Mouse (Mus musculus): ENCODE measurements around the gene Akap13. TPM values are rescaled to one million over a fixed set of nuclear protein-coding genes. Genes with fewer than 3 reads are reported as not detected.

Akap13 gene
- polyA plus RNA-seq, 2 experiments from 2014 or later, result 266 to 304 TPM

DNA sequence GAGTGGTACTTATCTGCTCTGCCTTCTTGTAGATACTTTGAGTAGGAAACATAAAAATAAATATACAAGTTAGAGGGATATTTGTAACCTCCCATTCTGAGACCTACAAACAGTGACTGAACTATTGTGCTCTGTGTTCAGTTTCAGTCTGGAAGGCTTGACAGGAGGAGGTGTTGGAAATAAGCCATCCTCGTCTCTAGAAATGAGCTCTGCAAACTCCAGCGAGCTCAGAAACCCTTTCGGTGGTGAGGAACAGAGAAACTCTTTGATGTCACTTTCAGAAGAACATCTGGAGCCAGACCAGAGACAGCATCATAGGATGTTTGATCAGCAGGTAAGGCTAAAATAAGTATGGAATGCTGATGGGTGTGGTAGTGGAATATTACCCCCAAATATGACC lies 229.6 kb downstream of the Akap13 start:
- ATAC-seq, result no peak

DNA sequence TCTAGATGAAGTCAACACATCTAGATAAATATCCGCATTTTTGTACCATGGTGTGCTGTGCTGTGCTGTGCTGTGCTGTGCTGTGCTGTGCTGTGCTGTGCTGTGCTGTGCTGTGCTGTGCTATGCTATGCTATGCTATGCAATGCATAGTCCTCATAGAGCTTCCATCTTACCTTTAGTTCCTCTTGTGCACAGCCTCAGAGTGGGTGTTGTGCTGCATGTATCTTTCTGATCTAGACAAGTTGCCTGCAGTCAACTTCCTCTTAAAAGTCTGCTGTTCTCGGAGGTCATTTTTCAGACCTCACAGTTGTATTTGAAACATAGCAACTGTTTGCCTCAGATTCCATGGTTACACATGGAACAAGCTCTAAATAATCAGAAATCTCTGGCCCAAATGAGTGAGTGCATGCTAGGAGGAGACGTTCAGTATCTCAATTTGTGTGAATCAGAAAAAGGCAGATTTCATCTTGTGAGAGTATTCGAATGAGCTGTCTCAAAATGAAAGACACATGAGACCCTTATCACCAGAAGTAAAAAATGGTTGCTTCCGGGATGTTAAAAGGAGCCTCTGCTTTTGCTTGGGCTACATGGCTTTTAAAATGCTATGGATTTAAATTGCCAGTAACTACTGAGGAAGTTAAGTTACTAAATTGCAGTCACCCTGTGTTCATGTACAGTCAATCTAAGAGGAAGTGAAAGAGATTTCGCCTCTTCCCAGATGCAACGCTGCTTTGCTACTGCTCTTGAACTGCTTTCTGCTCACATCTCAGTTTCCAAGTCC lies 230.9 kb downstream of the Akap13 start:
- peak; percentile 67 for ATAC-seq

DNA sequence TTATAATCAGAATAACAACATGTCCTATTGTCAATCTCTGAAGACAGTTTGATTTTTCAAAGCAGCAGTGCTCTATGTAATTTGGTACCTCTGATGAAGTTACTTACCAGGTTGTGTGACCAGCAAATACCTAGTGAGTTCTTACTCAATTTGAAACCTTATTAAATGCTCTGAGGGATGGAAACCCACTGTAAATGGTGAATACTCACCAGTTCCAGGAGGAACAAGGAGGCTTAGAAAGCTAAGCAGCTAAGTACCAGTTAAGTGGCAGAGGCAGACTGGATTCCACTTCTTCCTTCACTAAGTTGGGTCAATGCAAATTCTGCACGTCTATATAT lies 231.5 kb downstream of the Akap13 start:
- no peak for ATAC-seq

DNA sequence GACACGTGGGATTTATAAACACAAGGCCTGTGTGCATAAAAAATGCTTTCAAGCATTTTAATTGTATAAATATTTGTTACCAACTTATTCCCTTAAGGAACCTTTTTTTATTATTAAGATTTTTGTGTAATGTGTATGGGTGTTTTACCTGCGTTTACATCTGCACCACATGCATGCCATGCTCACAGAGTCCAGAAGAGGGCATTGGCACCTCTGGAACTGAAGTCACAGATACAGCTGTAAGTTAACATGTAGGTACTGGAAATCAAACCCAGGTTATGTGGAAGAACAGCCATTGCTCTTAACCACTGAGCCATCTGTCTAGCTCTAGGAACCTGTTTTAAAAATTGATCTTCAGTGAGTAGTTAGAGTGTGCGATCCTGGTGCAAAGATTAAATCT lies 232.8 kb downstream of the Akap13 start:
- ATAC-seq, result no peak

DNA sequence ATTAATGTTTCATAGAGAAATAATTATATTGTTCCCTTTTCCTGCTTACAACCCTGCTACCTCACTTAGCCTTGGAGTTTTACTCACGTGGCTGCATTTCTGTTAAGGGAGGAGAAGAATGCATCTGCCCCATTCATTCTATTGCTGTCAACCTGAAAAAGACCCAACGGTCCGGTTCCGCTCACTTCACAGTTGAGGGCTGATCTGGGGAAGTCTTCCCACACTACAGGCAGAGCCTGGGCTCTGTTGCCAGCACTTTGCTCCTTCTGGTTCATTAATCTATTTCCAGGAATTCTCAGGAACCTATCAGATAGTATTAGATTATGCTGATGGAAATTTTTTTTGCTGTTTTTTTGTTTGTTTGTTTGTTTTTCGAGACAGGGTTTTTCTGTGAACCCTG lies 239.4 kb downstream of the Akap13 start:
- no peak for ATAC-seq

DNA sequence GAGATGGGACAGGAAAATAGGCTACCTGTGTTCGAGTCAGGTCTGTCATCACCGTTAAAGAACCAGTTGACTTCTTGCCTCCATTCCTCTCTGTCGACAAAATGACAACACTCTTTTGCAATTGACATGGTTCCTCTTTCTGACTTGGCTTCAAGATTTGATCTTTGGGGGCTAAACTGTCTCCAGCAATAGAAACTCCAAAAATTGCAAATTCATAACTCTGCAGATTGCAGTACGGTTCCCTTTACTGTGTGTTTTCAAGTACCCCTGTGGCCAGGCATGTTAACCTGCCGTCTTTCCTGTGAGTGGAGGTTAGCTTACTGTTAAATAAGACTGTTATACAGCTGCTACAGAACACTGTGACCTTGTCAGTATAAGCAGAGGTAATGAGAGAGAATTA lies 244.5 kb downstream of the Akap13 start:
- ATAC-seq, result no peak

DNA sequence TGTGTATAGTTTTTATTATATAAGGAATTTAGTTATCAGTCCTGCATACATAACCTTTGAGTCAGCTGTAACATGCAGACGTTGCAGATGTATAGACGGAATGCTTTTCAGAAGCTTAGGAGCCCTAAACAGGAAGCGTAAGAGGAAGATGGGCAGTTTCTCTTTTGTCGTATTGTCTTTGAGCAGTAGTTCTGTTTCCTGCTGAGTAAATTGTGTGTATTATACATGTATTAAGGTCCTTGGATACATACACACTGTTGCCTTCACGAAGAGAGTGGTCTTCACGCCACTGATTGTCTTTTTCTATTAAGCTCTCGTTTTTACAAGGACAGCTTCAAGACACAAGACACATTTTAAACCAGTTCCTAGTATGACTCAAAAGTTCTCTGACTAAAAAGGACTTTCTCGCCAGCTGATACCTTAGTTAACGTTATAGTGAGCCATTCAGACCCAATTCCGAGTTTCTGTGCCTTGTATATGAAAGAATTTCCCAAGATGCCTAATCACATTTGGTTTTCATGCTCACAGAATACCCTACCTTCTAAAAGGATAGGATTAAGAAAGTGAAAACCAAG lies 245.5 kb downstream of the Akap13 start:
- ATAC-seq, result peak; percentile 10

DNA sequence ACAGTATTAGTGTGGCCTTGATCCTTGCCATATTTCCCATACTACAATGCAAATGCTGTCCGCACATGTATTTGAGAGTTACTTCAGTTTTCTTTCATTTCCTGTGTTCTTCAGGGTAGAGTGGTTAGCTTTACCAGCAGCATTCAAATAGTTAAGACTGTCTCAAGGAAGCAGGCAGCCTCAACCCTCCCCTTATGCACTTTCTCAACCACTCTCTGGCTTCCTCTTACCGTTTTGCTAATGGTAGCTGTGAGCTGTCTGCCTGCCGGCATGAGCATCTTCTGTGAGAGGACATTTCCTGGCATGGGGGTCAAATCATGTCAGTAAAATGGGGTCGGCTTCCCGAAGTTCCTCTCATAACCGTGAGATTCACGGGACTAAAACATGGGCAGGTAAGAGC lies 246.4 kb downstream of the Akap13 start:
- ATAC-seq, result peak; percentile 79

DNA sequence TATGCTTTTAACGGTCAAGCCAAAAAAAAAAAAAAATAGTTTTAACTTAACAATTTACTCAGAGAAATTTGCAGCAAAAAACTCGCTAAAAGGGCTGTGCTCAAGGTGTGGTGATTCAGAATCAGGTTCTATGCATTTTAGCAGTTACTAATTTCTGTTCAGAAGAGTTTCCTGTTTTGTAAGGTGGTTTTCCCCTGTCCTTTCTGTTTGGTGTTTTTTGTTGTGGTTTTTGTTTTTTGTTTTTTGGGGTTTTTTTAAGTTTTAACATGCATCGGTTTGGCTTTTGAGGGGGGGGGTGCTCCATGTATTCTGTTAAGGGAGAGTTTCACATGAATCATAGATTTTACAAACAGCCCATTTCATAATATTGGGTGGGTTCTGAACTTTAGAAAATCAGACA lies 247.0 kb downstream of the Akap13 start:
- ATAC-seq, result peak; percentile 54

DNA sequence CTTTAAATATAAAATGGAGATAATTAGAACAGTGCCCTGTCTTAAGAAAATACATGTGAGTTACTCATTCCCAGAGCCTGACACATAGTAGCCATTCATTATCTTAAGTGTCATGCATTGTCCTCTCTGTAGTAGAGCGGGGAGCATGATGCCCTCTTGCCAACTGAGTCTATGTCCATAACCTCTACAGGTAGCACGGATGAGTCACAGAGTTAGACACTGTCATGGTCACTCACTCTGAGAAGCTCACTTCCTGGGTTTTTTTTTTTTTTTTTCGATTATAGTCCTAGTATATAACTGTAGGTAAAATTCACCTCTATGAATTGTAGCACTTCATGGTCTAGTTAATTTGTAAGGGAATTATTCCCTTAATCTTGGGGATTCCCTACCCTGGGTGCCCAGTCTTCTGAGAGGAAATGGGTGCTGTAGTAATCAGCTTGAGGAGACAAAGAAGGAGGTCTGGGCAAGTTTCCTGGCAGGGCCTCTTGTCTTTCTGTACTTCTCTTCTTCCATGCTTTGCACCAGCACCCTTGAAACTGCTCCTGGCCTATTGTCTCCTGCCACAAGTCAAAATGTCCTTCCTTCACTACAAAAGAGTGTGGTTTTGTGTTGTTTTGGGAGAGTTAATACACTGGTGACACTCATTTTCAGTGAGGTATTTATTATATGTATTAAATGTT lies 247.8 kb downstream of the Akap13 start:
- peak; percentile 12 for ATAC-seq

DNA sequence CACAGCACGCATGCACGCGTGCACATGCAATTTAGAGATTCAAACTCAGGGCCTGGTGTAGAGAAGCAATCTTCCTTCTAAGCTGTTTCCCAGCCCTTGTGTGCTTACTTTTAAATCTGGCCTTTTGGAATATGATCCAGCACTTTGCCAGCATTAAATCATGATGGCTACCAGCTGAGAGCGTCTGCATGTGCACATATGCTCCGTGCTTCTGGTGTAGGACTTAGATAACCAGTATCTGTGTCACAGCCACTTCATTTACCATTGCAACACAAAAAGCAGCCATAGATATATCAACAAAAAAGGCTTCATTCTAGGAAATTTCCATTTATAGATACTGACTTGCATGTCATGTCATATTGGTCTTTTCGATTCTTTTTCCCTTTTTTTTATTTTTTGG lies 249.5 kb downstream of the Akap13 start:
- ATAC-seq, result no peak

DNA sequence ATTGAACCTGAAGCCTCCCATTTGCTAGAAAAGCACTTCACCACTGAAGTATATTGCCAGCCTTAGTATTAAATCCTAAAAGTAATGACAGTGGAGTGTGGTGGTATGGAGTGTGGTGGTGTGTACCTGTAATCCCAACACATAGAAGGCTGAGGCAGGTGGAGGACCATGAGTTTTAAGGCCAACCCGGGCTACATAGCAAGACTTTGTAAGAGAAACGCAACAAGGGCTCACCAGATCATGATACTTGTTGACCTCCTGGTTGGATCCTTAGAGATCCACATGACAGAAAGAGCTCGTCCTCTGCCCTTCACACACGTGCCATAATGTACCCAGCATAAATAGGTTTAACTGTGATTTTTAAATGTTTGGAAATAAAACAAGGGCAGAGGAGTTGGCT lies 254.6 kb downstream of the Akap13 start:
- no peak for ATAC-seq

DNA sequence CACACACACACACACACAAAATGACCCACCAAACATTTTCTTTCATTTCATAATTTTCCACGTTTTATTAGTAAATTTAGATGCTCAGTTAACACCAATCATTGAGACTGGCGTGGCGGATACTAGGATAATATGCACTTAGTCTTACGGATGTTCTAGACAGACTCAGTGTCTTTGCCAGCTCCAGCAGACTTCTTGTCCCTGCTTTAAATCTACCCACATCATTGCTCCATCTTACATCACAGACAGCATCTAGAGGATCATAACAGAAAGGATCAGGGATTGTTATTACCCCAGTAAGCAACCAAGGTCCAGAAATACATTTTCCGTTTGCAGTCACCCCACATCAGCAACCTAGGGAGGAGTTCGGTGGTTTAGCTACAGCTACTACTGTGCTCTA lies 255.6 kb downstream of the Akap13 start:
- ATAC-seq, result no peak

DNA sequence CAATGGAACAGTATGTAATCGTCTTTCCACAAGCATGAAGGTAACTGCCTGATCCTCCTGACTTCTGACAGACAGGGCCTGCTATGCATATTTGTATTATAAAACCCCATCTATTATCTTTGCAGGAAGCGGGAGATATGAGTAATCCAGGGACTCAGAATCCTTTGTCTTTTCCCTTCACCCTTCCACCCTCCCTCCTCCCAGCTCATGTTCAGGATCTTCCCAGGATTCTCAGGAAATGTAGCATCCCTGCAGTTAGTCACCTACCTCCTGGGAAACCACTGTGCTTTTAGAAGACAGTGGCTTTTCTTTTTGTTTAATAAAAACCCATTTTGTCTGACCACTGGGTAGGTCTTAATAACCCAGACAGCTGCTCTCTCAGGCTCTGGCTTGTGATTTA lies 256.1 kb downstream of the Akap13 start:
- ATAC-seq, result no peak

DNA sequence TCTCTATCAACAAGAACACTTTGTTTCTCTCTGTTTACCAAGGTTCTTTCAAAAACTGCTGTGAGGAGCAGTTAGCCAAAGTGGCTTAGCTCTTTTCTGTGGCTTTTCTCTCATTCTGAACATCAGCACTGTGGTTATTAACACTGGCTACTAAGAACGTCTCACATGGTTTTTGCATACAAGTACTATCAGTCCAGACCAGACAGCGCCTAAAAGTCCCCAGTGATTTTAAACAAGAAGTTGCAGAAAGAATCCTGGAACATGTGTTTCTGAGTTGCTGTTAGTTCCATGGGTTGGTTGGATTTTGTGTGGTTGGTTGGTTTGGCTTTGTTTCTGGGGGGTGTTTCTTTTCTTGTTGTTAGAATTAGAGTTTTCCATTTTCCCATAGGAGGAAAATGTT lies 257.5 kb downstream of the Akap13 start:
- ATAC-seq, result no peak

DNA sequence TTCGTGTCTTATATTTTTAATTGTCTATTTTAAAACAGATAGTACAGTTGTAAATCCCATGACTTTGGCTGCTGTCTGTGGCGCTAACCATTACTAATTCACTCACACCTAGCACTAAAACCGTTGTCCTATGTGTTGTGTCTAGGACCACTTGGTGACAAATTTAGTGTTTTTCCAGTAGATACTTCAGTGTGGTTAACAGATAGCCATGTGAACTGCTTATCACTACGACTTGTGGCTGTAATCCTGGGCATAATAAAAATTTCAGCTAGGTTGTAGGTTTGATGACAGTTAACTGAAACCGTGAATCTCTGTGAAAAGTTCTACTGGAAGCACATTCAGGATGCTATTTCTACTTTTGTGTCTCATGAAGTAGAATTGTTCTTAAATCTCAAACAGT lies 258.6 kb downstream of the Akap13 start:
- ATAC-seq, result no peak

DNA sequence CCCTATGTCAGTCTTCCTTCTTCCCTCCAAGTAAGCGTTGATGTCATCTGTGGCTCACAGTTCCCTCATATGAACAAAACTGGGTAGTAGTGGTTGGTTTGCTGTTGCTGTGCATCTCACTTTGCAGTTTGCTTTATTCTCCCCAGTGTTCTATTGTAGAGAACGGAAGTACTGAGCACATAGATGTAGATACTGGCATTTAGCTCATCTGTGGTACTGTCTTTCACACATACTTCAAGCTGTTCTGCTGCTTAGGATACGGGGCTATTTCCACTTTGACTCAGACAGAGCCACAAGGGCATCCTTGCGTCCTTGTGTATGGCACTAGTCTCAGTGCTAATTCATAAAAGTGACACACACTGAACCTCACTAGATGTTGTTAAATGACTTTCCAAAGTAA lies 259.7 kb downstream of the Akap13 start:
- peak; percentile 62 for ATAC-seq

DNA sequence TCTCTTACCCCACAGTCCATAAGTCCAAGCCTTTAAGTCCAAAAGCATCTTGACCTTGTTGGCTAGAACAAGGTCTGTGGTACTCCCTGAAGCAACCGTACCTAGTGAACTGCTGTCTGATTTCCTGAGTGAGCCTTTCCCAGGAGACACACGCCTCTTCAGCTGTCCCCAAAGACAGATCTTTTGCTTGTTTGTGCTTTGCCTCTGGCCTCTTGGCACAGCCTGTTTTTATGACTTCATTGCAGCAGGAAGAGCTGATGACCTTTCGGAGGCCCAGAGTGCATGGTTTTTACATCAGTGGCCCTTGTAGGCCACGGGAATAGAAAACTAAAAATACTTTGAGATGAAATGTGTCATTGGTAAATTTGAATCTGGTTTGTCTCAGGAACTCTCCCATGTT lies 260.6 kb downstream of the Akap13 start:
- ATAC-seq, result no peak

DNA sequence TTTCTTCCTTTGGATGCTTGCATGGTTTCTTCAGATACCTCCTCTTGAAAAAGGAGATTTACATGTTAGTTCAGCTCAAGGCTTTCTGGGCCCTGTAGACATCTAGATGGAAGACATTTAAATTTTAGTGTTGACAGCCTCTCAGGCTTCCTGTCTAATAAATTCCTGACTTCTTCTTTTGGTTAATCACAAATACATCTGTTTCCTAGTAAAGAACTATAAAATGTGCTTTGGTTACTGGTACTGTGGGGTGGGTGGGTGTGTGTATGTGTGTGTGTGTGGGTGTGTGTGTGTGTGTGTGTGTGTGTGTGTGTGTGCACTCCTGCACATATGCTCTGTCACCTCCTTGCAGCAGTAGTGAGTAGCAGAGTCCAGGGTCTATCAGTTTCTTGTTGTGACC lies 262.0 kb downstream of the Akap13 start:
- ATAC-seq, result no peak

DNA sequence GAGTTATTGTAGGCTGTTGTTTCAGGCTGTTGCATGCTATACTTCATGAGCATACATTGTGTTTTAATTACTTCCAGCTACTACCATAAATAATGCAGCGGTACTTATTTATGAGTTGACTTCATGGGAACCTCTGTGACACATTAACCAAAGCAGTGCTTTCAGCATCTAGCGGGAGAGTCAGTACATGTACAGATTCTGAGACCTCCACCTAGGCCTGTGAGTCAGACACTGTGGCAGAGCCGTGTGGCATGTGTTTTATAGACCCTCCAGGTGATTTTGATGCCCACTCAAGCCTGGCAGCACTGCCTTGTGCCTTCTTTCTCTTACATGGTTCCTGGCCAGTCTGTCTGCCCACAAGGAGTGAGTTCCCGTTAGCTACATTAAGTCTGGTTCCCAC lies 266.0 kb downstream of the Akap13 start:
- no peak for ATAC-seq

DNA sequence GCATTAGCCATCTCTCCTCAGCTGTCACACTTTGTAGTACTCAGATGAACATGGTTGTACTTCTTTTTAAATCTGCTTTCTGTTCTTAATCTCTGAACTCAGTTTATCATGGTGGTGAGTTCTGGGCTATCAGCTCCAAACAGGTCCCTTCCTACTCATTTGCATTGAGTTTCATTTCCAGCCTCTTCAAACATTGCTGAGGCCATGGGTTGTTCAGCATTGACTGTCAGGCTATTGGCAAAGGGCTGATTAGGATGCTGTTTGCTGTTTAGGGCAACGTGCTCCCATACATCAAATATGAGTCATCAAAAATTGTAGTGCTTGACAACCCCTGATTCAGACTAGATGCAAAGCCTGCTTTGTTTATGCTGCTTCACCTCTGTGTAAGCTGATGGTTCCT lies 268.7 kb downstream of the Akap13 start:
- ATAC-seq, result no peak

DNA sequence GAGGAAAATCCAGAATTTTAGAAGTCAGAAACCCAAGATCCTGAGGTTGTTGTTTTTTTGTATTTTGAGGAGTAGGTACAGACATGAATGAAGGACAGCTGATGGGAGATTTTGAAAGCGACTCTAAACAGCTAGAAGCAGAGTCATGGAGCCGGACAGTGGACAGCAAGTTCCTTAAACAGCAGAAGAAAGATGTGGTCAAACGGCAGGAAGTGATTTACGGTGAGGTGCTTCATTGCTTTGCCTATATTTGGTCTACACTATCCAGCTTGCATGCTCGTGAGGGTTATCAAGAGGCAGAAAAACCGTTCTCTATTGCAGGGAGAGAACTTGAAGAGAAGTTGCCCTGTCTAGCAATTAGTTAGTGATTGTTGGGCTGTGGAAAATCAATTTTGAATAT lies 270.6 kb downstream of the Akap13 start:
- ATAC-seq, result no peak

DNA sequence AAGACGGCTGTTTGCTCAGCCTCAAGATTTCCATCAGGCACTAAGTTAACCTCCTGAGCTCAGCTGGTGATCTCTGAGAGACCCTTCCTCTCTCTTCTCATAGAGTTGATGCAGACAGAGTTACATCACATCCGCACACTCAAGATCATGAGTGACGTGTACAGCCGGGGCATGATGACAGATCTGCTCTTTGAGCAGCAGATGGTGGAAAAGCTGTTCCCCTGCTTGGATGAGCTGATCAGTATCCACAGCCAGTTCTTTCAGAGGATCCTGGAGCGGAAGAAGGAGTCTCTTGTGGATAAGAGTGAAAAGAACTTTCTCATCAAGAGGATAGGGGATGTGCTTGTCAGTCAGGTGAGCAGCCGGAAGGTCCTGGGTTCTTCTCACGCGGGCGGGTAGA lies 271.5 kb downstream of the Akap13 start:
- no peak for ATAC-seq

DNA sequence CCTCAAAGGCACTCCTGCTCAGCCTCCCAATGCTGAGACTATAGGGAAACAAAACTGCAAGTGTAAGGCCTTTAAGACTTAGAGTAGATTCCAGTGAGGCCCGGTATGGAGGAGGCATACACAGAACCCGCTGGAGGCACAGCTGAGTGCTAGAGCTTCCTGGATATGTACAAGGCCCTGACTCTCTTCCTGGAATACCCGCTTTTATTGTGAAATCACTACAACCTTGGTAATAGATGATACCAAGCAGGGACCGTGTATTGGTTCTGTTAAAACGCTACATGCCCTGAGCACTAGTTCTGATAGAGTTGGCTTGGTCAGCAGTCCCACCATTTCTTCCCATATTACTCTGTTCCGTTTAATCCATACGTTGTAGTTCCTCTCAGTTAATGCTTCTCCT lies 274.3 kb downstream of the Akap13 start:
- ATAC-seq, result no peak
